Mouse (Mus musculus) embryonic facial prominence, embryonic 13.5 days (tissue): Measurements from ENCODE around the gene G3bp1. TPM values are rescaled to one million over a fixed set of nuclear protein-coding genes. Genes with fewer than 3 reads are reported as not detected.

Experiments used
- ATAC-seq: fragments of 200-750 bp; cut with Nextera tagmentation; 2 replicates; pipeline ENCODE4 v1.8.0; 2017; ENCODE audit warnings: low read depth; ENCODE audit not compliant: insufficient number of reproducible peaks, insufficient read depth, low FRiP score, low TSS enrichment
- H3K27ac ChIP-seq: fragments of 300-500 bp; sonication (generic); 2 replicates; pipeline ENCODE4 v1.5.1; 2015; ENCODE audit warnings: moderate library complexity, mild to moderate bottlenecking, inconsistent platforms
- H3K27me3 ChIP-seq: fragments of 300-500 bp; sonication (generic); 2 replicates; pipeline ENCODE4 v1.6.1; 2015; ENCODE audit warnings: mild to moderate bottlenecking, inconsistent platforms
- H3K36me3 ChIP-seq: fragments of 300-500 bp; sonication (generic); 2 replicates; pipeline ENCODE4 v1.6.1; 2015; ENCODE audit warnings: mild to moderate bottlenecking, inconsistent platforms
- H3K4me1 ChIP-seq: fragments of 300-500 bp; sonication (generic); 2 replicates; pipeline ENCODE4 v1.6.1; 2015; ENCODE audit warnings: inconsistent platforms
- H3K4me2 ChIP-seq: fragments of 300-500 bp; sonication (generic); 2 replicates; pipeline ENCODE4 v1.6.1; 2015; ENCODE audit warnings: moderate library complexity, mild to moderate bottlenecking, inconsistent platforms
- H3K4me3 ChIP-seq: fragments of 300-500 bp; sonication (generic); 2 replicates; pipeline ENCODE4 v1.5.1; 2015; ENCODE audit warnings: mild to moderate bottlenecking, inconsistent platforms
- H3K9ac ChIP-seq: fragments of 300-500 bp; sonication (generic); 2 replicates; pipeline ENCODE4 v1.6.1; 2015; ENCODE audit warnings: mild to moderate bottlenecking, inconsistent platforms
- H3K9me3 ChIP-seq: fragments of 300-500 bp; sonication (generic); 2 replicates; pipeline ENCODE4 v1.6.1; 2016; ENCODE audit warnings: inconsistent platforms
- WGBS: fragments of 180-500 bp; shearing (Covaris S2); methylation state at CpG from one replicate; pipeline ENCODE4 v1.1.7; 2015; ENCODE audit warnings: mixed read lengths; 5-methylcytosine and 5-hydroxymethylcytosine counted together
- polyA plus RNA-seq: library from polyadenylated mRNA; unstranded; fragments of >200 nt; fragmentation: Nextera tagmentation; extraction: Ambion mirVana; gene quantifications from 2 replicates; pipeline ENCODE4 v1.2.1, GENCODE M21; 2015

The G3bp1 gene
- 189 and 214 TPM in 2 replicates for polyA plus RNA-seq

- Histone ChIP-seq H3K9ac (peak within 1 kb of the TSS; percentile 99), H3K36me3 (peaks cover 28% of the 10 kb centered on the region), H3K27me3 (no peaks in the 10 kb centered on the region), H3K4me1 (peaks cover 28% of the 10 kb centered on the region), H3K27ac (peak within 1 kb of the TSS; percentile 90), H3K9me3 (no peaks in the 10 kb centered on the region), H3K4me2 (peak within 1 kb of the TSS; percentile 79), H3K4me3 (peak within 1 kb of the TSS; percentile 95)
- ATAC-seq: peak; percentile 98
- WGBS: under 1% methylated on average over 57 of the region's 57 CpGs
These were observed at the start of gene G3bp1 for GRCm38 (mm10) chr11:55469048-55469843. Gene G3bp1 (plus strand): TSS chr11:55469685.

- Histone ChIP-seq H3K27ac (peak within 1 kb of the TSS; percentile 80), H3K27me3 (no peaks in the 10 kb centered on the region), H3K9ac (no peak within 1 kb of the TSS), H3K4me2 (no peak within 1 kb of the TSS), H3K4me1 (peaks cover 46% of the 10 kb centered on the region), H3K36me3 (no peaks in the 10 kb centered on the region), H3K4me3 (no peak within 1 kb of the TSS), H3K9me3 (no peaks in the 10 kb centered on the region)
- WGBS: 81% methylated on average over 1 of the region's 1 CpGs
- ATAC-seq: no peak
These were observed 46.5 kb upstream of the G3bp1 start, which contains the start of gene Sparc for GRCm38 (mm10) chr11:55422978-55423377. Gene Sparc (minus strand): TSS chr11:55423183.

- Histone ChIP-seq H3K4me3 (no peak overlapping the region), H3K4me1 (peaks cover 51% of the 10 kb centered on the region), H3K27me3 (no peaks in the 10 kb centered on the region), H3K27ac (peak overlapping the region; percentile 80), H3K36me3 (no peaks in the 10 kb centered on the region), H3K4me2 (no peak overlapping the region), H3K9ac (no peak overlapping the region), H3K9me3 (no peaks in the 10 kb centered on the region)
- ATAC-seq: no peak
- WGBS: 12% methylated on average over 4 of the region's 4 CpGs
These were observed 45.7 kb upstream of the G3bp1 start for GRCm38 (mm10) chr11:55423756-55424155.

GRCm38 (mm10) chr11:55424746-55425360 is 44.6 kb upstream of the G3bp1 start:
- WGBS: 68% methylated on average over 8 of the region's 8 CpGs
- no peak overlapping the region for H3K4me2 ChIP-seq
- H3K27ac ChIP-seq: peak overlapping the region; percentile 80
- H3K9me3 ChIP-seq: no peaks in the 10 kb centered on the region
- peak overlapping the region; percentile 52 for H3K9ac ChIP-seq
- no peaks in the 10 kb centered on the region for H3K36me3 ChIP-seq
- no peak for ATAC-seq
- H3K4me1 ChIP-seq: peaks cover 52% of the 10 kb centered on the region
- no peak overlapping the region for H3K4me3 ChIP-seq
- H3K27me3 ChIP-seq: no peaks in the 10 kb centered on the region

GRCm38 (mm10) chr11:55428186-55429012 is 41.1 kb upstream of the G3bp1 start:
- Histone ChIP-seq H3K27ac (peak overlapping the region; percentile 90), H3K9ac (peak overlapping the region; percentile 32; the same call in 1 of the 2 replicates), H3K4me3 (no peak overlapping the region), H3K36me3 (no peaks in the 10 kb centered on the region), H3K27me3 (no peaks in the 10 kb centered on the region), H3K4me1 (peaks cover 40% of the 10 kb centered on the region), H3K9me3 (no peaks in the 10 kb centered on the region), H3K4me2 (peak overlapping the region; percentile 33)
- peak; percentile 78 for ATAC-seq
- whole genome bisulfite sequencing: 26% methylated on average over 16 of the region's 16 CpGs

- H3K27ac ChIP-seq: no peak overlapping the region
- ATAC-seq: no peak
- H3K9me3 ChIP-seq: no peaks in the 10 kb centered on the region
- H3K4me3 ChIP-seq: no peak overlapping the region
- no peak overlapping the region for H3K4me2 ChIP-seq
- H3K9ac ChIP-seq: no peak overlapping the region
- 95% methylated on average over 2 of the region's 2 CpGs for WGBS
- H3K27me3 ChIP-seq: no peaks in the 10 kb centered on the region
- peaks cover 24% of the 10 kb centered on the region for H3K4me1 ChIP-seq
- H3K36me3 ChIP-seq: no peaks in the 10 kb centered on the region
These were observed 39.5 kb upstream of the G3bp1 start for GRCm38 (mm10) chr11:55429973-55430372.

- Histone ChIP-seq H3K4me1 (peaks cover 14% of the 10 kb centered on the region), H3K36me3 (no peaks in the 10 kb centered on the region), H3K4me3 (no peak overlapping the region), H3K27me3 (no peaks in the 10 kb centered on the region), H3K9me3 (no peaks in the 10 kb centered on the region), H3K9ac (no peak overlapping the region), H3K27ac (peak overlapping the region; percentile 48; the same call in 1 of the 2 replicates), H3K4me2 (no peak overlapping the region)
- no peak for ATAC-seq
- WGBS: 50% methylated on average over 3 of the region's 3 CpGs
These were observed 36.5 kb upstream of the G3bp1 start for GRCm38 (mm10) chr11:55432981-55433380.

GRCm38 (mm10) chr11:55436089-55436488 is 33.4 kb upstream of the G3bp1 start:
- Histone ChIP-seq H3K9ac (no peak overlapping the region), H3K27ac (no peak overlapping the region), H3K4me2 (no peak overlapping the region), H3K4me1 (peaks cover 4% of the 10 kb centered on the region; the same call in 1 of the 2 replicates), H3K9me3 (no peaks in the 10 kb centered on the region), H3K4me3 (no peak overlapping the region), H3K27me3 (no peaks in the 10 kb centered on the region), H3K36me3 (no peaks in the 10 kb centered on the region)
- no peak for ATAC-seq
- 86% methylated on average over 6 of the region's 6 CpGs for WGBS

GRCm38 (mm10) chr11:55438031-55438430 is 31.5 kb upstream of the G3bp1 start:
- no peak overlapping the region for H3K4me2 ChIP-seq
- WGBS: 57% methylated on average over 4 of the region's 4 CpGs
- no peak overlapping the region for H3K27ac ChIP-seq
- 0 out of 2 replicates have a peak overlapping the region, but pooled peaks have one; percentile 36 for H3K9ac ChIP-seq
- no peaks in the 10 kb centered on the region for H3K27me3 ChIP-seq
- H3K36me3 ChIP-seq: no peaks in the 10 kb centered on the region
- H3K9me3 ChIP-seq: no peaks in the 10 kb centered on the region
- peaks cover 2% of the 10 kb centered on the region; the same call in 1 of the 2 replicates for H3K4me1 ChIP-seq
- ATAC-seq: no peak
- H3K4me3 ChIP-seq: no peak overlapping the region

- no peaks in the 10 kb centered on the region for H3K4me1 ChIP-seq
- WGBS: 47% methylated on average over 5 of the region's 5 CpGs
- no peak for ATAC-seq
- H3K9me3 ChIP-seq: no peaks in the 10 kb centered on the region
- no peak overlapping the region for H3K4me2 ChIP-seq
- no peaks in the 10 kb centered on the region for H3K36me3 ChIP-seq
- no peak overlapping the region for H3K27ac ChIP-seq
- H3K27me3 ChIP-seq: no peaks in the 10 kb centered on the region
- no peak overlapping the region for H3K4me3 ChIP-seq
- no peak overlapping the region for H3K9ac ChIP-seq
These were observed 29.8 kb upstream of the G3bp1 start for GRCm38 (mm10) chr11:55439718-55440117.

GRCm38 (mm10) chr11:55444772-55445171 is 24.7 kb upstream of the G3bp1 start:
- Histone ChIP-seq H3K9me3 (no peaks in the 10 kb centered on the region), H3K9ac (no peak overlapping the region), H3K27ac (no peak overlapping the region), H3K4me1 (0 out of 2 replicates have a peak, but pooled peaks cover 2% of the 10 kb centered on the region), H3K27me3 (no peaks in the 10 kb centered on the region), H3K4me2 (no peak overlapping the region), H3K4me3 (no peak overlapping the region), H3K36me3 (peaks cover 21% of the 10 kb centered on the region)
- ATAC-seq: no peak
- WGBS: 0% methylated on average over 1 of the region's 1 CpGs
